Mouse (Mus musculus) hindbrain, embryonic 15.5 days (tissue): ENCODE results near the gene Tex2. TPM values are rescaled to one million over a fixed set of nuclear protein-coding genes. Genes with fewer than 3 reads are reported as not detected.

Source experiments
- ATAC-seq: fragments of 200-750 bp; cut with Nextera tagmentation; 2 replicates; pipeline ENCODE4 v1.8.0; 2017; ENCODE audit warnings: low read depth, moderate number of reproducible peaks, moderate TSS enrichment; ENCODE audit not compliant: low FRiP score
- H3K27ac ChIP-seq: fragments of 300-500 bp; sonication (generic); replicated peaks from 2 replicates; pipeline ENCODE4 v1.5.1; 2015; ENCODE audit warnings: mild to moderate bottlenecking, inconsistent platforms
- H3K27me3 ChIP-seq: fragments of 300-500 bp; sonication (generic); 2 replicates; pipeline ENCODE4 v1.6.1; 2015; ENCODE audit warnings: control low read depth, inconsistent platforms
- H3K36me3 ChIP-seq: fragments of 300-500 bp; sonication (generic); 2 replicates; pipeline ENCODE4 v1.6.1; 2015; ENCODE audit warnings: control low read depth, inconsistent platforms
- H3K4me1 ChIP-seq: fragments of 300-500 bp; sonication (generic); replicated peaks from 2 replicates; pipeline ENCODE4 v1.6.1; 2015; ENCODE audit warnings: control low read depth, inconsistent platforms
- H3K4me2 ChIP-seq: fragments of 300-500 bp; sonication (generic); 2 replicates; pipeline ENCODE4 v1.6.1; 2015; ENCODE audit warnings: moderate library complexity, mild to moderate bottlenecking, inconsistent platforms
- H3K4me3 ChIP-seq: fragments of 300-500 bp; sonication (generic); 2 replicates; pipeline ENCODE4 v1.5.1; 2015; ENCODE audit warnings: mild to moderate bottlenecking, inconsistent platforms
- H3K9ac ChIP-seq: fragments of 300-500 bp; sonication (generic); 2 replicates; pipeline ENCODE4 v1.6.1; 2015; ENCODE audit warnings: inconsistent platforms
- H3K9me3 ChIP-seq: fragments of 300-500 bp; sonication (generic); 2 replicates; pipeline ENCODE4 v1.6.1; 2016; ENCODE audit warnings: control low read depth, inconsistent platforms
- WGBS: fragments of 180-500 bp; shearing (Covaris S2); methylation state at CpG from one replicate; pipeline ENCODE4 v1.1.7; 2015; 5-methylcytosine and 5-hydroxymethylcytosine counted together
- polyA plus RNA-seq: library from polyadenylated mRNA; unstranded; fragments of >200 nt; fragmentation: Nextera tagmentation; extraction: Ambion mirVana; gene quantifications from 2 replicates; pipeline ENCODE4 v1.2.1, GENCODE M21; 2015

Gene Tex2
- polyA plus RNA-seq, 1 experiment from 2014 or later = 32.2 TPM

DNA sequence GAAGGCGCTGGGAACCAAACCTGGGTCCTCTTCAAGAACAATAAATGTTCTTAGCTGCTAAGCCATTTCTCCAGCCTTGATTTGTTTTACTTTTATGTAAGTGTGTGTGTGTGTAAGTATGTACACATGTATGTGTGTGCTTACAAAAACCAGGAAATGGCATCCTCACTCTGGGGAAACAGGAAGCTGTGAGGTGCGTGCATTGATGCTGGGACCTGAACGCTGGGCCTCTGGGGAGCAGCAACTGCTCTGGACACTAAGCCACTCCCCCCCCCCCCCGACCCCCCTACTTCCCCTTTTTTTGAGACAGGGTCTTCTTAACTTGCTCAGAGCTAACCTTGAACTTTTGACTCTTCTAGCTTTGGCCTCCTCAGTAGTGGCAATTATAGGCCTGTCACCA, 62.8 kb downstream of the Tex2 start:
- Histone ChIP-seq H3K9me3 (no peaks in the 10 kb centered on the region), H3K27ac (no peak overlapping the region), H3K4me2 (no peak overlapping the region), H3K4me1 (no peaks in the 10 kb centered on the region), H3K36me3 (peaks cover 7% of the 10 kb centered on the region), H3K4me3 (no peak overlapping the region), H3K9ac (no peak overlapping the region), H3K27me3 (no peaks in the 10 kb centered on the region)
- ATAC-seq = no peak
- 93% methylated on average over 4 of the region's 4 CpGs for WGBS

DNA sequence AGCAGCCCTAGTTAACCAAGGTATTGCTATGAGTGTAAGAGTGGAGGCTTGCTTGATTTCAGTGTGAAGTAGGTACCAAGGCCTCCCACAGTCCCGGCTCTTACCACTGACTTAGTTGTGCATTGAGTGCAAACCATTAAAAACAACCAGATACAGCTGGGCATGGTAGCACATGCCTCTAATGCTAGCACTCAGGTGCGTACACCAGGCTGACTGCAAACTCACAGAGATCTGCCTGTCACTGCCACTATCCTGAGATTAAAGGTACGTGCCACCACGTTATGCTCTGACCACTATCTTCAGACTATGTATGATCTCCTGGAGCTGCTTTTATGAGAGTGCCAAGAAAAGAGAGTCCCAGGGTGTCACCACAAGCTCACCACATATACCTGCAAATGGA, 67.1 kb downstream of the Tex2 start:
- Histone ChIP-seq H3K4me2 (no peak overlapping the region), H3K4me3 (no peak overlapping the region), H3K9me3 (no peaks in the 10 kb centered on the region), H3K27me3 (no peaks in the 10 kb centered on the region), H3K27ac (no peak overlapping the region; the same call in 1 of the 2 replicates), H3K36me3 (peaks cover 22% of the 10 kb centered on the region), H3K9ac (no peak overlapping the region), H3K4me1 (0 out of 2 replicates have a peak, but pooled peaks cover 4% of the 10 kb centered on the region)
- 96% methylated on average over 4 of the region's 4 CpGs for WGBS
- no peak for ATAC-seq

DNA sequence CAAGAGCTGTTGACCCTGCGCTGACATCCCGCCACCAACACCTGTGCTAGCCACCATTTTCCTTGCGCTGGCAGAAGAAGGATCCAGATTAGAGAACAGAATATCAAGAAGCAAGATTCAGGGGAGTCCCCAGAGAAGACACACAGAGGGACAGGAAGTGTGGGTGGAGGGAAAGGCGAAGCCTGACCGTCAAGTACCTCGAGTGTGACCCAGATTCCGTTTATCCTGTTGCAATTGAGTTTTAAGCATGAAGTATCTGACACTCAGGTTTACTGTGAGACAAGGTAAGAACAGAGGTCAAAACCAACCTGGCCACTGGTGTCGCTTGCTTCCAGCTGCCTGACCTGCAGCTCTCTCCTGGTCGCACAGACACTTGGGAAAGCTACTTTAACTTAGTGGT, 68.3 kb downstream of the Tex2 start:
- Histone ChIP-seq H3K4me2 (no peak overlapping the region), H3K9me3 (no peaks in the 10 kb centered on the region), H3K4me3 (no peak overlapping the region), H3K27me3 (no peaks in the 10 kb centered on the region), H3K9ac (no peak overlapping the region), H3K4me1 (0 out of 2 replicates have a peak, but pooled peaks cover 4% of the 10 kb centered on the region), H3K27ac (no peak overlapping the region), H3K36me3 (peaks cover 22% of the 10 kb centered on the region)
- WGBS = 93% methylated on average over 9 of the region's 9 CpGs
- ATAC-seq = no peak

DNA sequence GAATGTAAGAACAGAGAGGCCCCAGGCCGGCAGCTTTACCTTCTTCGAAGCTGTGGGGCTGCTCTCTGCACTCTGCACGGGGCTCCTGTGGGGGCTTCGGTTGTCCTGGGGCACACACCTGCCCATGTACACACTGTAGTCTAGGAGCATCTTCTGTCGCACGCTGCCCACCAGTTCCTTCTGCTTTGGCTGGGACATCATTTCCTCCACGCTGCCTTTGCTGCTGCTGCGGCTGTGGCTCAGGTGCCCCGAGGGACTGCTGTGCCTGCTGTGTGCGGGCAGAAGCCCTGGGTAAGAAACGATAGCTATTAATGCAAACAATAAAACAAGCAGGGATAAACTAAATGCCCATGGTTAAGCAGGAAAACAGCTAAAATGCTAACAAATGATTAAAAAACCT, 69.1 kb downstream of the Tex2 start:
- H3K36me3 ChIP-seq = peaks cover 22% of the 10 kb centered on the region
- no peak for ATAC-seq
- H3K4me3 ChIP-seq = no peak overlapping the region
- H3K9ac ChIP-seq = no peak overlapping the region
- no peak overlapping the region for H3K4me2 ChIP-seq
- H3K27me3 ChIP-seq = no peaks in the 10 kb centered on the region
- H3K4me1 ChIP-seq = 0 out of 2 replicates have a peak, but pooled peaks cover 4% of the 10 kb centered on the region
- H3K9me3 ChIP-seq = no peaks in the 10 kb centered on the region
- 70% methylated on average over 11 of the region's 11 CpGs for WGBS
- H3K27ac ChIP-seq = 0 out of 2 replicates have a peak overlapping the region, but pooled peaks have one; percentile 16

DNA sequence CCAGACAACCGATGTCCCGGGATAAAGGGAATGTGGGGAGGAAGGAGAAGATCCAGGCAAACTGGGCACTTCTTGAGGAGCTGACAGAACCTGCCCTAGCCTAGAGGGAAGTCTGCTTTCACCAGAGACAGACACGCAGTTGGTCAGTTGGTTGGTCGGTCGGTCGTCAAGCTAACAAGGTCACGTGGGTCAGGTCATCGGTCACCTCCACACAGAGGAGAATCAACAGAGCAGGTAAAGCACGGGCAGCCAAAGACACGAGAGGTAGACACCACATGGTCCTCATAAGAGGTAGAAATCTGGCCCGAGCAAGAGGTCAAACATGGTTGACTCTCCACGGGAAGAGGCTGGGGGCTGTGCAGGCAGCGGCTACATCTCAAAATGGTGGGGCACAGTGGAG, 70.2 kb downstream of the Tex2 start:
- Histone ChIP-seq H3K27me3 (no peaks in the 10 kb centered on the region), H3K9me3 (no peaks in the 10 kb centered on the region), H3K4me1 (0 out of 2 replicates have a peak, but pooled peaks cover 4% of the 10 kb centered on the region), H3K36me3 (peaks cover 25% of the 10 kb centered on the region), H3K4me2 (no peak overlapping the region), H3K27ac (no peak overlapping the region), H3K9ac (no peak overlapping the region), H3K4me3 (no peak overlapping the region)
- no peak for ATAC-seq
- WGBS = 93% methylated on average over 13 of the region's 13 CpGs

DNA sequence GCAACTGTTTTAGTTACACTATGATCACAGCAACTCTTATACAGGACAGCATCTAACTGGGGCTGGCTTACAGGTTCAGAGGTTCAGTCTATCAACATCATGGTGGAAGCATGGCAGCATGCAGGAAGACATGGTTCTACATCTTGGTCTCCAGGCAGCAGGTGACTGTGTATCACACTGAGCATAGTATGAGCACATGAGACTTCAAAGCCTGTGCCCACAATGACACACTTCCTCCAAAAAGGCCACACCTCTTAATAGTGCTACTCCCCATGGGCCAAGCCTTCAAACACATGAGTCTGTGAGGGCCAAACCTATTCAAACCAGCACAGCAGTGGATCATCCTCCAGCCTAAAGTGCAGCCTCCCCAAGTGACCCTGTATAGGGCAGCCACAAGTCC, 70.8 kb downstream of the Tex2 start:
- Histone ChIP-seq H3K4me1 (0 out of 2 replicates have a peak, but pooled peaks cover 4% of the 10 kb centered on the region), H3K36me3 (peaks cover 25% of the 10 kb centered on the region), H3K27me3 (no peaks in the 10 kb centered on the region), H3K9ac (no peak overlapping the region), H3K9me3 (no peaks in the 10 kb centered on the region), H3K4me2 (no peak overlapping the region), H3K4me3 (no peak overlapping the region), H3K27ac (no peak overlapping the region)
- ATAC-seq = no peak

DNA sequence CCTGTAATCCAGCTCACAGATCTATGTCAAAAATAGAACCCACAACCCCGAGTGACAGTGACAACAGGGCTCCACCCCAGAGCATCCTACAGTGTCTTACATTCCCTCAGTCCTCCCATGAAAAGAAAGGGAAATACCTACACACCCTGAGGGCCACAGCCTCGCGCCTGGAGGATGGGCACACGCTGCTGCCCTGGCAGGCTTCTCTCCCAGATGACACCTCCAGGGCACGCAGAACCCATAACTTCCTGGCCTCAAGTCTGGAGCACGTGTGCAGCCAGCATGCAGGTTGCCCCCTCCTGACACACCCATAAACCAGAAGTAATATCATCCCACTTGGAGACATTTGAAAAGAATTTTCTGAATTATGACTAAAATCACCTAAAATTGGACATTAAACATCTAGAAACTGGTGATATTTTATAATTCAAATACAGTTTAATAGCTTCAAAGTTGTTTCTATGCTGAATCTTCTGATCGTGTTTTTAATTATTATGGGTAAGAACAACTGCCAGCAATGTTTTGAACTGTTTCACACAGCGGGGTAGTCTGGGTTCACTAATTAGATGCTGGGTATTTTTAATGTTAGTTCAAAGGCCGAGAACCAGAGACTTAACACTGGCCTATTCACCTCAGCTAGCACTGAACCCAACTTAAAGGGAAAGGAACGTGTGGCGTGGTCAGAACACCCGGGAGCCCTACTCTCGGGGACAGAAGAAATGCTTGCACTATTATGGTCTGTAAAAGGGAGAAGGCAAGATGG, 72.5 kb downstream of the Tex2 start:
- Histone ChIP-seq H3K4me1 (0 out of 2 replicates have a peak, but pooled peaks cover 10% of the 10 kb centered on the region), H3K9ac (no peak overlapping the region), H3K4me2 (no peak overlapping the region), H3K27me3 (no peaks in the 10 kb centered on the region), H3K9me3 (no peaks in the 10 kb centered on the region), H3K4me3 (no peak overlapping the region), H3K27ac (no peak overlapping the region), H3K36me3 (peaks cover 21% of the 10 kb centered on the region)
- ATAC-seq = no peak
- 74% methylated on average over 13 of the region's 13 CpGs for WGBS

DNA sequence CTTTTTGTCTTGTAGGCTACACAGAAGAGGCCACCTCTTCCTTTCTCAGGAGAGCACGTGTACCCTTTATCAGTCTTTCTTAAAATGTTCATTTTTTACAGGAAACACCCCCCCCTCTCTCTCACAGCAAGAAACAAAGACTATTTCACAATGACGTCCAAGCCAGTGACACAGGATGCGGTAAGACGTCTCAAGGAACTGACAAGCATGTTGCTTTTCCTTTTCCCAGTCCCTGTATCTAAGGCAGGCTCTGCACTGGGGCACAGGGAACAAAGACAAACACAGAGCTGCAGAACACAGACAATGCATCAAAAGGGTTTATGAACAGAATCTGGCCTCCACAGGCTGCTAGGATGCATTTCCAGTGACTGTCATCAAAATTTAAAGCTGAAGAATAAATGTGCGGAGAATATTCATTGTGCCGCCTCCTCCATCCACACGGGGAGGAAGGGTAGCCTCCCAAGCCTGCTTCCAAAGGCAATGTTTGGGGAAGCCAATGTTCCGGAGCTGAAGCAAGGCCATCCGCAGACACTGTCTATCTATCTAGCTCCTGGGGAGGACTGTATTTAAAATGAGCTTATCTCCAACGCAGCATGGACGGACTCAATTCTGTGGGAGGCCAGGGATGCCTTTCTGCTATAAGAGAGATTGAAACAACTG, 76.8 kb downstream of the Tex2 start:
- no peak for ATAC-seq
- Histone ChIP-seq H3K27ac (peak overlapping the region; percentile 64), H3K27me3 (no peaks in the 10 kb centered on the region), H3K36me3 (peaks cover 4% of the 10 kb centered on the region; the same call in 1 of the 2 replicates), H3K9me3 (no peaks in the 10 kb centered on the region), H3K4me3 (no peak overlapping the region), H3K4me1 (0 out of 2 replicates have a peak, but pooled peaks cover 7% of the 10 kb centered on the region), H3K9ac (no peak overlapping the region), H3K4me2 (no peak overlapping the region)
- WGBS = 51% methylated on average over 11 of the region's 11 CpGs

DNA sequence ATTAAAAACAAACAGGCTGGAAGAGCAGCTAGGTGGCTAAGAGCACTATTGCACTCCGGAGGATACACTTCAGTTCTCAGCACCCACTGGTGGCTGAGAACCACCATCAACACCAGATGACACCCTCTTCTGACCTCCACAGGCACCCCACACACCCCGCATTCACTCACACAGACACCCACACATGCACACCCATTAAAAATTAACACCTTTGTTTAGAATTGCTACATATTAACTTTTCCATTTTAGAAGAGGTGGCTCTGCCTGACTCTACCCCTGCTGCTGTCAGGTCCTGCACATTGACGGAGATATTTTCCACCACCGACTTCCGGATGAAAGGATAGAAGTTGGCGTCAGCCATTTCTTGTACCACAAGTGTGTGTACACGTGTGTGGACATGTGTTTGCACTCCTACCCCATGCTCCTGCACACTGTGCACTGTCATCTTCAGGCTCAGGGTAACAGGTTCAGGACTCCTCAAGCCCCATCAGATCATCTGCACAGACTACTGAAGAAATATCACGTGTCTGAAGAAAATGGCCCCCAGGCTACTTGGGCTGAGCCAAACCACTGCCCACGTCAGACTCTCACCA, 77.5 kb downstream of the Tex2 start:
- no peak overlapping the region for H3K9ac ChIP-seq
- 90% methylated on average over 9 of the region's 9 CpGs for WGBS
- no peak for ATAC-seq

DNA sequence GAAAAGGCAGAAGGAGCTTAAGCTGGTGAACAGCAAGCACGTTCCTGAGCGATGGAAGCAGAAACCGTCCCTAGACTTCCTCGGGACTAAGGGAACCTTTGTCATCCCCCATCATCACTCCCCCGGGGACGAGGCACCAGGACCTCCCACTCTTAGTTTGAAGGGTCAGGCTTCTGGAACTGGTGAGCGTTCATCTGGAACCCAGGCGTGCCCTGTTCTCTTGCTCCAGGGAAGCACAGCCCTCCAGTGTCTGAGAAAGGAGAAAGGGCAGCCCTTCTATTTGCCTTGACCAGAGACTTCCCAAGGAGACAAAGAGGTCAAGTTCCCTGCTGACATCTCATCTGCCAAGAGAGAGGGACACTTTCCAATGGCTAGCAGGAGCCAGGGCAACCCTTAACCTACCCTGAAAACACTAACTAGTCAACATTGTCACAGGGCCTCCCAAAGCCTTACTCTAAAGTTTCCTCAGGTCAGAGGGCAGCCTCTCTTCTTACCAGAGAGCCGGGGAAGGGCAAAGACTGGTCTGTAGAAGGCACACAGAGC, 80.9 kb downstream of the Tex2 start:
- WGBS = 67% methylated on average over 9 of the region's 9 CpGs
- H3K27ac ChIP-seq = no peak overlapping the region
- H3K27me3 ChIP-seq = no peaks in the 10 kb centered on the region

More for the DNA sequence above, 77.5 kb downstream of the Tex2 start:
- 0 out of 2 replicates have a peak, but pooled peaks cover 7% of the 10 kb centered on the region for H3K4me1 ChIP-seq
- H3K4me2 ChIP-seq = no peak overlapping the region
- H3K9me3 ChIP-seq = no peaks in the 10 kb centered on the region
- no peaks in the 10 kb centered on the region for H3K27me3 ChIP-seq
- H3K4me3 ChIP-seq = no peak overlapping the region
- H3K27ac ChIP-seq = peak overlapping the region; percentile 64
- peaks cover 8% of the 10 kb centered on the region; the same call in 1 of the 2 replicates for H3K36me3 ChIP-seq

DNA sequence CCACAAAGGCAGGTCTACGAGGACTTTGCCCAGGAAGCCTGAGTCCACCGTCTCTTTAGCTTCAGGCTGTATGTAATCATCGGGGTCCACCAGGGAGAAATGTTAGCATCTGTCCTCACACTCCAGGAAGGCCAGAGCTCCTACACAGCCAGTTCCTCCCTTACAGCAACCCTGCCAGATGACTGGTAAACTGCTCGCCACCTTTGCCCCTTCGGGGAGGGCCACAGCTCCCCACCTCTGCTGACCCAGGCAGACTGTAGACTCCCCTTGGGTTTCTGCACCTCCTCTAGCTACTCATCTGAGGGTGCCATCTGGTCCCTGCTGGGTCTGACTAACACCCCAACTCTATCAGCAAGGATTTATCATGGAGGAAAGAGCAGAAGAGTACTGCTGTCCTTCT, 83.4 kb downstream of the Tex2 start:
- H3K36me3 ChIP-seq = peaks cover 5% of the 10 kb centered on the region; the same call in 1 of the 2 replicates
- no peak overlapping the region for H3K9ac ChIP-seq
- WGBS = 74% methylated on average over 5 of the region's 5 CpGs
- no peak overlapping the region for H3K27ac ChIP-seq
- H3K9me3 ChIP-seq = no peaks in the 10 kb centered on the region
- peaks cover 11% of the 10 kb centered on the region; the same call in 1 of the 2 replicates for H3K4me1 ChIP-seq
- H3K27me3 ChIP-seq = no peaks in the 10 kb centered on the region
- H3K4me2 ChIP-seq = no peak overlapping the region
- H3K4me3 ChIP-seq = no peak overlapping the region
- ATAC-seq = no peak

More for the DNA sequence above, 80.9 kb downstream of the Tex2 start:
- Histone ChIP-seq H3K9ac (no peak overlapping the region), H3K9me3 (no peaks in the 10 kb centered on the region), H3K4me2 (no peak overlapping the region), H3K36me3 (peaks cover 5% of the 10 kb centered on the region; the same call in 1 of the 2 replicates), H3K4me3 (no peak overlapping the region), H3K4me1 (peaks cover 18% of the 10 kb centered on the region; the same call in 1 of the 2 replicates)
- ATAC-seq = no peak
